Mouse (Mus musculus): ENCODE results near the gene Pip5k1b. TPM values are rescaled to one million over a fixed set of nuclear protein-coding genes. Genes with fewer than 3 reads are reported as not detected.

Gene Pip5k1b
- polyA plus RNA-seq, 1 experiment from 2014 or later, result 4.1 TPM

DNA sequence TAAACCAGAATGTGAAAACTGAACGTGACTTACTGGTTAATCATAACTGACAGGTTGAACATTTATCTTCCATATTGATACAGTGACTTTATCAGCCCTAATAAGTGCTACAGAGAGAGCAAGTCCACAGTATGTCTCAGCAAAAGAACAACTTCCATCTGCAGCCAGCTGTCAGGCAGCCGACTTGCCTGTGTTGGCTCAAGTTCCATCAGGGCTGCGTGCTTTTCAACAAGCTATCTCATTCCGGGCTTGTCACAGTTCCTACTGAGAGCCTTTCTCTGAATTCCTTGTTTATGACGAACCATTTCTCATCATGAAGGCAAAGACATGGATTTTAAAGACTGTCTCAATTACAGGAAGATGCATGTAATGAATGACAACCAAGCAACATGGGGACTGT lies 222.7 kb downstream of the Pip5k1b start:
- Histone ChIP-seq H3K27me3 (ENCODE audit: control insufficient read depth, insufficient read depth, low read length) (no peaks in the 10 kb centered on the region), H3K4me1 (ENCODE audit: control insufficient read depth, insufficient read depth, low read length) (0 out of 2 replicates have a peak, but pooled peaks cover 2% of the 10 kb centered on the region), H3K4me3 (replicated peaks; ENCODE audit: low read length) (no peak overlapping the region), H3K9me3 (replicated peaks; ENCODE audit: control insufficient read depth, low read length) (no peaks in the 10 kb centered on the region), H3K9ac (ENCODE audit: low read length) (no peak overlapping the region), H3K27ac (ENCODE audit: low read length) (no peak overlapping the region), H3K36me3 (ENCODE audit: control insufficient read depth, insufficient read depth, low read length) (no peaks in the 10 kb centered on the region), H3K4me2 (ENCODE audit: low read depth, low read length) (no peak overlapping the region)
- WGBS, result 40% methylated on average over 5 of the region's 5 CpGs
- ATAC-seq (ENCODE audit: insufficient read depth, low FRiP score), result no peak

DNA sequence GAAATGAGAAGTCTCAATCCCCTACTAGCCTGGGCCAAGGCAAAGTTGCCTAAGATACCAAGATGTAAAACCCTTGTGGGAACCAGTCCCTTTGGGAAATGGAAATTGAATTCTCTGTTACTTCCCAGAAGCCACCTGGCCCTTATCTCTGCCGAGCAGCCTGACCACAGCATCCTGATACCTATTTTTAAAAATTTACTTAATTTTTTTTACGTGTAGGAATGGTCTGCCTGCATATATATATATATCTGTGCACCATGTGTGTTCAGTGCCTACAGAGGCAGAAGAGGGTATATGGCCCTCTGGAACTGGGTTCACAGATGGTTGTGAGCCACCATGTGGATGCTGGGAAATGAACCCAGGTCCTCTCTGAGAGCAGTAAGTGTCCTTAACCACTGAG lies 224.4 kb downstream of the Pip5k1b start:
- Histone ChIP-seq H3K9me3 (replicated peaks; ENCODE audit: control insufficient read depth, low read length) (no peaks in the 10 kb centered on the region), H3K27me3 (ENCODE audit: control insufficient read depth, insufficient read depth, low read length) (no peaks in the 10 kb centered on the region), H3K4me1 (ENCODE audit: control insufficient read depth, insufficient read depth, low read length) (0 out of 2 replicates have a peak, but pooled peaks cover 2% of the 10 kb centered on the region), H3K9ac (ENCODE audit: low read length) (no peak overlapping the region), H3K36me3 (ENCODE audit: control insufficient read depth, insufficient read depth, low read length) (no peaks in the 10 kb centered on the region), H3K27ac (ENCODE audit: low read length) (no peak overlapping the region), H3K4me3 (replicated peaks; ENCODE audit: low read length) (no peak overlapping the region), H3K4me2 (ENCODE audit: low read depth, low read length) (no peak overlapping the region)
- no peak for ATAC-seq (ENCODE audit: insufficient read depth, low FRiP score)
- WGBS, result 74% methylated on average over 2 of the region's 2 CpGs

DNA sequence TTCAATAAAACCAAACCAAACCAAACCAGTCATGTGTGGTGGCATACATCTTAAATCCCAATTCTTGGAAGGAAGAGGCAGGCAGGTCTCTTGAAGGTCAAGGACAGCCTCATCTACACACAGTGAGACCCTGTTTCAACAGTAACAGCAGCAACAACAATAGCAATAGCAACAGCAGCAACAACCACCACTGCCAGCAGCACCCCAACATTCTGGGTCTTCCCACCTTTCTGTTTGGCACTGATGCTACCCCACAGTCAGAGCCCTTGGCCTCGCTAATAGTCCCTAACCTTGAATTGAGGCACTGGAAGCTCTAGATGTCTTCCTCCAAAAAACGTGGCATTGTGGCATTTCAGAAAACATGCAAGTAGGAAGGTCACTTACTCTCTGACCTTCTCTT lies 225.3 kb downstream of the Pip5k1b start:
- no peak overlapping the region for H3K27ac ChIP-seq (ENCODE audit: low read length)
- H3K4me3 ChIP-seq (replicated peaks; ENCODE audit: low read length), result no peak overlapping the region
- ATAC-seq (ENCODE audit: insufficient read depth, low FRiP score), result no peak
- WGBS, result 75% methylated on average over 2 of the region's 2 CpGs
- H3K27me3 ChIP-seq (ENCODE audit: control insufficient read depth, insufficient read depth, low read length), result no peaks in the 10 kb centered on the region
- H3K36me3 ChIP-seq (ENCODE audit: control insufficient read depth, insufficient read depth, low read length), result no peaks in the 10 kb centered on the region
- no peaks in the 10 kb centered on the region for H3K9me3 ChIP-seq (replicated peaks; ENCODE audit: control insufficient read depth, low read length)
- no peak overlapping the region for H3K4me2 ChIP-seq (ENCODE audit: low read depth, low read length)
- no peak overlapping the region for H3K9ac ChIP-seq (ENCODE audit: low read length)
- H3K4me1 ChIP-seq (ENCODE audit: control insufficient read depth, insufficient read depth, low read length), result 0 out of 2 replicates have a peak, but pooled peaks cover 2% of the 10 kb centered on the region

DNA sequence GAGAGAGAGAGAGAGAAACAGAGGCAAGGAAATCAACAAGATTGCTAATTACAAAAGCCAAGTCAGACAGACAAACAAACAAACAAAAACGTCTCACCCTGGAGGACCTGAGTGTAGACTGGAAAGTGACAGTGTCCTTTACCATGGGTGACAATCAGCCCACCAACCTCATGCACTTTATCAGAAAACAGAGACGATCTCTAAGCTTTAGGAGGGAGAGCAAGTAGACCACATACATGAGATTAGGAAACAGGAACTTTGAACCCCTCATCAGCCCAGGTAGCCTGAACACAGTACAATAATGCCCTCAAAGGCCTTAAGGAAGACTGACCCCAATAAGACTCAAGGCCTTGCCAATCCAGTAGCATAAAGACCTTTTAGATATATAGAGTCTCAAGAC lies 227.8 kb downstream of the Pip5k1b start:
- H3K9me3 ChIP-seq (replicated peaks; ENCODE audit: control insufficient read depth, low read length), result no peaks in the 10 kb centered on the region
- H3K4me1 ChIP-seq (ENCODE audit: control insufficient read depth, insufficient read depth, low read length), result 0 out of 2 replicates have a peak, but pooled peaks cover 5% of the 10 kb centered on the region
- no peak for ATAC-seq (ENCODE audit: insufficient read depth, low FRiP score)
- 50% methylated on average over 2 of the region's 2 CpGs for WGBS
- no peak overlapping the region for H3K4me3 ChIP-seq (replicated peaks; ENCODE audit: low read length)
- H3K4me2 ChIP-seq (ENCODE audit: low read depth, low read length), result no peak overlapping the region
- H3K9ac ChIP-seq (ENCODE audit: low read length), result no peak overlapping the region
- no peak overlapping the region for H3K27ac ChIP-seq (ENCODE audit: low read length)
- no peaks in the 10 kb centered on the region for H3K36me3 ChIP-seq (ENCODE audit: control insufficient read depth, insufficient read depth, low read length)
- no peaks in the 10 kb centered on the region for H3K27me3 ChIP-seq (ENCODE audit: control insufficient read depth, insufficient read depth, low read length)

DNA sequence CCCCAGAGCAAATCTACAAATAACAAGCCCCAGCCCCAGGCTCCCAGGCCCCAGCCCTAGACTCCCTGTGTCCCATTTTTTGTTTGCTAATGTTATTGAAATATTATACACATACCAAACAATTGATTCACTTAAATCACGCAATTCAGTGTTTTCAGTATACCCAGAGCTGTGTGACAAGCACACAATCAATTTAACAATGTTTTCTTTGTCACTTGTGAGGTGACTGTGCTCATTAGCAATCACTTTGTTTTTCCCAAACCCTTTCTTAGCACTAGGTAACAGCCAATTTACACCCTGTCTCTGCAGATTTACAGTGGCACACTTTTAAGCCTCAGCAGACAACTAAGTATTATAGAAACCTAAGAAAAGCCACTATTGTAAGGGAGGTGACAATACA lies 228.7 kb downstream of the Pip5k1b start:
- 46% methylated on average over 1 of the region's 1 CpGs for WGBS

DNA sequence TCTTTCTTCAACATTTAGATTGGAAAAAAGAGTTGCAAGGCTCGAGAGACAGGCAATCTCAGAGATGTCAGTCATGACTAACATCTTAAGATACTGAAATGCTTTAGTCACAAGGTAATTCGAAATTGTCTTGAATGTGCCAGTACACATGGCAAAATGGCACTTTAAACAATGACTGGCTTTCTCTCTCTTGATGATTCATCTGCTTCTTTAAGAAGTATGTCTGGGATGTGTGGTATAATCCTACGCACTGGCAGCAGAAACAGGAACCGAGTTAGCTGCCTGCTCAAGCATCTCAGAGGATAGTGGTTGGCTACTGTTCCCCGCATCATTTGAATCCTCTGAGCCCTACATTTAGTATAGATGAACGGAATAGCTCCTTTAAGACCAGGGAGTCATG lies 230.0 kb downstream of the Pip5k1b start:
- no peak overlapping the region for H3K9ac ChIP-seq (ENCODE audit: low read length)
- no peak overlapping the region for H3K4me3 ChIP-seq (replicated peaks; ENCODE audit: low read length)
- WGBS, result 79% methylated on average over 6 of the region's 6 CpGs
- H3K27me3 ChIP-seq (ENCODE audit: control insufficient read depth, insufficient read depth, low read length), result no peaks in the 10 kb centered on the region
- no peaks in the 10 kb centered on the region for H3K36me3 ChIP-seq (ENCODE audit: control insufficient read depth, insufficient read depth, low read length)
- no peak overlapping the region for H3K27ac ChIP-seq (ENCODE audit: low read length)
- 0 out of 2 replicates have a peak, but pooled peaks cover 3% of the 10 kb centered on the region for H3K4me1 ChIP-seq (ENCODE audit: control insufficient read depth, insufficient read depth, low read length)
- no peaks in the 10 kb centered on the region for H3K9me3 ChIP-seq (replicated peaks; ENCODE audit: control insufficient read depth, low read length)
- no peak overlapping the region for H3K4me2 ChIP-seq (ENCODE audit: low read depth, low read length)
- ATAC-seq (ENCODE audit: insufficient read depth, low FRiP score), result no peak

More for the DNA sequence above, 228.7 kb downstream of the Pip5k1b start:
- ATAC-seq (ENCODE audit: insufficient read depth, low FRiP score), result no peak
- Histone ChIP-seq H3K27ac (ENCODE audit: low read length) (no peak overlapping the region), H3K9ac (ENCODE audit: low read length) (no peak overlapping the region), H3K36me3 (ENCODE audit: control insufficient read depth, insufficient read depth, low read length) (no peaks in the 10 kb centered on the region), H3K4me2 (ENCODE audit: low read depth, low read length) (no peak overlapping the region), H3K4me3 (replicated peaks; ENCODE audit: low read length) (no peak overlapping the region), H3K9me3 (replicated peaks; ENCODE audit: control insufficient read depth, low read length) (no peaks in the 10 kb centered on the region), H3K4me1 (ENCODE audit: control insufficient read depth, insufficient read depth, low read length) (0 out of 2 replicates have a peak, but pooled peaks cover 3% of the 10 kb centered on the region), H3K27me3 (ENCODE audit: control insufficient read depth, insufficient read depth, low read length) (no peaks in the 10 kb centered on the region)

DNA sequence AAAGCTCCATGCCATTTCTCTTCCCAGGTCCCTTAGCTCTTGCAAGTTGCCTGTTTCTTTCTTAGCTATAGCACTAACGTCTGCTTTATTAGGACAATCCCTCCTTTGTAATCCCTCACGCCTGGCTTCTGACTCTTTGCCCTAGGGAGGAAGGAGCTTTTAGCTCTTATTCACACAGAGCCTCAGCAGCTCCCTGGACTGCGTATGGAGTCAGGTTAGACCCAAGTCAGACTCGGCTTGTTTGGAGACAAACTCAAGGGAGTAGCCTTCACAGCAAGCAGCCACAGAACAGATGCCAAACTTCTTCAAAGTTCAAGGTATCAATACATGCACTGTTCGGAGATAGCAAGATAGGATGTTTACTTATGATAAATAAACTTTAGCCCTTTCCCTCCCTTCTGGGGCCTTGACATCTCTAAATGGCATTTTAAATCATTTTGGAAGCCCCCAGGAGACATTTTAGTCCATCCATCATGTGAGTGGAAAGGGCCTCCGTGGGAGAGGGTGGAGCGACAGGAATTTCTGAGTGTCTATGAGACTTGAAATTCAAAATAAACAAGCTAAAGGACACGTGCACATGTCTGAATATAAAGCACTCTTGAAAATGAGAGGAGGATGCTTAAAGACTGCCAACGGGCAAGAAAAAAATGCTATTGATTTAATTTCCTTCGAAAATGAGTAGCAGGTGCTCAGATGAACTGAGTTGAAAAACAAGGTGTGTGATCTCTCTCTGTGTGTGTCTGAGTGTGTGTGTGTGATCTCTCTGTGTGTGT lies 231.6 kb downstream of the Pip5k1b start:
- Histone ChIP-seq H3K4me3 (replicated peaks; ENCODE audit: low read length) (no peak overlapping the region), H3K4me1 (ENCODE audit: control insufficient read depth, insufficient read depth, low read length) (0 out of 2 replicates have a peak, but pooled peaks cover 3% of the 10 kb centered on the region), H3K9me3 (replicated peaks; ENCODE audit: control insufficient read depth, low read length) (no peaks in the 10 kb centered on the region), H3K36me3 (ENCODE audit: control insufficient read depth, insufficient read depth, low read length) (no peaks in the 10 kb centered on the region), H3K27me3 (ENCODE audit: control insufficient read depth, insufficient read depth, low read length) (no peaks in the 10 kb centered on the region), H3K27ac (ENCODE audit: low read length) (no peak overlapping the region), H3K9ac (ENCODE audit: low read length) (no peak overlapping the region), H3K4me2 (ENCODE audit: low read depth, low read length) (no peak overlapping the region)
- ATAC-seq (ENCODE audit: insufficient read depth, low FRiP score), result no peak
- 20% methylated on average over 10 of the region's 10 CpGs for WGBS

DNA sequence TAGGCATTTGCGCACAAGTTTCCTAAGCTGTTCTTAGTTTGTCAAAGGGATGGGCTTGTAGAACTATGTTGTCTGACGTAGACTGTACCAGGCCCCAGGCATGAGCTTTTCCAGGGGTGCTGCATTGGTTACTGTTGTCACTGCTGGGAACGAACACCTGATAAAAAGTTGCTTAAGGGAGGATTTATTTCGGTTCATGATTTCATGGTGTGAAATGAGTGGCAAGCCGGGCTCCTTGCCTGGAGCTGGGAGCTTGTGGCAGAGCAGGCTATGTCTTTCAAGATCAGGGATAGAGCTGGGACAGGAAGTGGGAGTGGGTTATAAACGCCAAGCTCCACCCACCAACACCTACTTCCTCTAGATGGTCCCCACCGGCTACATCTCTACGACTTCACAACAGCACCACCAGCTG lies 233.8 kb downstream of the Pip5k1b start:
- no peaks in the 10 kb centered on the region for H3K36me3 ChIP-seq (ENCODE audit: control insufficient read depth, insufficient read depth, low read length)
- H3K4me1 ChIP-seq (ENCODE audit: control insufficient read depth, insufficient read depth, low read length), result 0 out of 2 replicates have a peak, but pooled peaks cover 5% of the 10 kb centered on the region
- WGBS, result 87% methylated on average over 8 of the region's 8 CpGs
- H3K27ac ChIP-seq (ENCODE audit: low read length), result no peak overlapping the region
- no peaks in the 10 kb centered on the region for H3K9me3 ChIP-seq (replicated peaks; ENCODE audit: control insufficient read depth, low read length)
- H3K4me2 ChIP-seq (ENCODE audit: low read depth, low read length), result no peak overlapping the region
- ATAC-seq (ENCODE audit: insufficient read depth, low FRiP score), result no peak
- H3K4me3 ChIP-seq (replicated peaks; ENCODE audit: low read length), result no peak overlapping the region
- no peak overlapping the region for H3K9ac ChIP-seq (ENCODE audit: low read length)
- H3K27me3 ChIP-seq (ENCODE audit: control insufficient read depth, insufficient read depth, low read length), result no peaks in the 10 kb centered on the region

DNA sequence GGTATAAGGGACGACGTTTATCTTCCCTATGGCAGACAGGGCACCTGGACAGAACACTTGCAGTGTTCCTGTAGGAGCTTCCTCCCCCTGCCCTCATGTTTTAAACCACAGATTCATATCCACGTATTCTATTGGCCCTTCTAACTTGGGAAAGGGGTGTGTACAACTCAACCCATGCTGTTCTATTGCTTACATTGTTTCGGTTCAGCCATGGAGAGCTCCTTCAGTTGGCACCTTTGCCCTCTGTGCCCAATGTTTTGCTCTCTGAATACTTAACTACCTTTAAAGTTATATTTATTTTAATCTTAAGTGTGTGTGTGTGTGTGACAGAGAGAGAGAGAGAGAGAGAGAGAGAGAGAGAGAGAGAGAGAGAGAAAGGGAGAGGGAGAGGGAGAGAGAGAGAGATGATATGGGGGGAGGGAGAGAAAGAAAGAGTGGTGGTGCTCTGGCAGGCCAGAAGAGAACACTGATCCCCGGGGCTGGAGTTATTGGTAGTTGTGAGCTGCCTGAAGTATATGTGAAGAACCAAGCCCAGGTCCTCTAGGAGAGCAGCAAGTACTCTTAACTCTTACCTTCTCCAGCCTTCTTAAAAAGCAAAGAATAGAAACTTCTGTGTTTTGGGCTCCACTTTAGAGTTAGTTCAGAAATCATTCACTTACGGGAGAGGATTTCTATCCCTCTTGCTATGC lies 234.3 kb downstream of the Pip5k1b start:
- no peak overlapping the region for H3K4me2 ChIP-seq (ENCODE audit: low read depth, low read length)
- H3K4me1 ChIP-seq (ENCODE audit: control insufficient read depth, insufficient read depth, low read length), result 0 out of 2 replicates have a peak, but pooled peaks cover 6% of the 10 kb centered on the region
- no peak overlapping the region for H3K4me3 ChIP-seq (replicated peaks; ENCODE audit: low read length)
- ATAC-seq (ENCODE audit: insufficient read depth, low FRiP score), result no peak
- H3K9ac ChIP-seq (ENCODE audit: low read length), result no peak overlapping the region
- H3K36me3 ChIP-seq (ENCODE audit: control insufficient read depth, insufficient read depth, low read length), result no peaks in the 10 kb centered on the region
- H3K9me3 ChIP-seq (replicated peaks; ENCODE audit: control insufficient read depth, low read length), result no peaks in the 10 kb centered on the region
- no peak overlapping the region for H3K27ac ChIP-seq (ENCODE audit: low read length)
- H3K27me3 ChIP-seq (ENCODE audit: control insufficient read depth, insufficient read depth, low read length), result no peaks in the 10 kb centered on the region
- WGBS, result 84% methylated on average over 6 of the region's 6 CpGs
